Mouse (Mus musculus): ENCODE measurements around the gene Pcnx2.

GRCm38 (mm10) chr8:125756391-125757105, 141.6 kb downstream of the Pcnx2 start:
- TF ChIP-seq CTCF (IDR thresholded peaks at IDR 0.05; ENCODE audit: low read depth, low read length) (no peak), EP300 (IDR thresholded peaks at IDR 0.05; ENCODE audit: insufficient read depth, low read depth, low read length) (no peak), POLR2A (IDR thresholded peaks at IDR 0.05; ENCODE audit: insufficient read depth, low read length) (no peak)

All from ES-Bruce4 (cell line).